Mouse (Mus musculus) lung, adult 2 months (tissue): Measurements from ENCODE around the gene Bdh2. TPM values are rescaled to one million over a fixed set of nuclear protein-coding genes. Genes with fewer than 3 reads are reported as not detected.

ENCODE experiments used
- DNase-seq: peaks from one replicate; pipeline ENCODE4 v3.0.0; 2022
- H3K4me1 ChIP-seq: fragments of 200-500 bp; 2 replicates; pipeline ENCODE4 v1.6.1; 2011; ENCODE audit warnings: low read length; ENCODE audit not compliant: control insufficient read depth, insufficient read depth
- H3K4me3 ChIP-seq: fragments of 200-500 bp; replicated peaks from 2 replicates; pipeline ENCODE3; 2011; ENCODE audit warnings: low read depth, mild to moderate bottlenecking, control low read depth, low read length; ENCODE audit errors: extremely low read depth
- CTCF ChIP-seq: fragments of 200-500 bp; IDR thresholded peaks from 2 replicates; pipeline ENCODE4 v1.5.1; 2011; ENCODE audit warnings: mild to moderate bottlenecking, low read length, control low read depth; ENCODE audit not compliant: insufficient read depth
- POLR2A ChIP-seq: fragments of 200-500 bp; IDR thresholded peaks from 2 replicates; pipeline ENCODE4 v1.6.1; 2011; ENCODE audit warnings: low read depth, mild to moderate bottlenecking, control low read depth, low read length, borderline replicate concordance; ENCODE audit errors: extremely low read depth
- WGBS: fragments of 180-500 bp; shearing (Covaris S2); methylation state at CpG from one replicate; pipeline ENCODE4 v1.1.7; 2018; 5-methylcytosine and 5-hydroxymethylcytosine counted together
- polyA plus RNA-seq: library from polyadenylated mRNA; depleted of rRNA; stranded (reverse); fragments of >200 nt; gene quantifications from 2 replicates; pipeline ENCODE4 v1.2.3, GENCODE M21; 2012; rRNA removed

Gene Bdh2
- polyA plus RNA-seq, 1 experiment, result 1.2 TPM

- no peak overlapping the region for H3K4me3 ChIP-seq
- DNase-seq, result no peak
- H3K4me1 ChIP-seq, result no peaks in the 10 kb centered on the region
- TF ChIP-seq CTCF, result no peak
- no peak for TF ChIP-seq POLR2A
These were observed 68.0 kb downstream of the Bdh2 start for GRCm38 (mm10) chr3:135349022-135349421.

- H3K4me3 ChIP-seq, result no peak overlapping the region
- H3K4me1 ChIP-seq, result no peaks in the 10 kb centered on the region
- 92% methylated on average over 3 of the region's 3 CpGs for WGBS
- DNase-seq, result no peak
- no peak for TF ChIP-seq POLR2A
- TF ChIP-seq CTCF, result no peak
These were observed 70.8 kb downstream of the Bdh2 start for GRCm38 (mm10) chr3:135351857-135352256.

Other genes with a start within 250 kb of the Bdh2 start
- 0.07 and 0.31 TPM in 2 replicates for gene Cenpe, start 68.7 kb upstream of the Bdh2 start, polyA plus RNA-seq
- 0.05 and 0.14 TPM in 2 replicates for gene Slc9b2, start 26.5 kb downstream of the Bdh2 start, polyA plus RNA-seq
- 0.21 TPM in 1 of 2 replicates, not detected in the other for gene Slc9b1, start 66.8 kb downstream of the Bdh2 start, polyA plus RNA-seq
- 14.1 and 19.3 TPM in 2 replicates for gene Cisd2, start 142.7 kb downstream of the Bdh2 start, polyA plus RNA-seq
- 287 and 312 TPM in 2 replicates for gene Ube2d3, start 156.9 kb downstream of the Bdh2 start, polyA plus RNA-seq
- gene Manba, start 204.4 kb downstream of the Bdh2 start, polyA plus RNA-seq, result 6.3 and 9.8 TPM in 2 replicates